ENCODE assay signal across 10 mouse cellular contexts in the genomic region with DNA sequence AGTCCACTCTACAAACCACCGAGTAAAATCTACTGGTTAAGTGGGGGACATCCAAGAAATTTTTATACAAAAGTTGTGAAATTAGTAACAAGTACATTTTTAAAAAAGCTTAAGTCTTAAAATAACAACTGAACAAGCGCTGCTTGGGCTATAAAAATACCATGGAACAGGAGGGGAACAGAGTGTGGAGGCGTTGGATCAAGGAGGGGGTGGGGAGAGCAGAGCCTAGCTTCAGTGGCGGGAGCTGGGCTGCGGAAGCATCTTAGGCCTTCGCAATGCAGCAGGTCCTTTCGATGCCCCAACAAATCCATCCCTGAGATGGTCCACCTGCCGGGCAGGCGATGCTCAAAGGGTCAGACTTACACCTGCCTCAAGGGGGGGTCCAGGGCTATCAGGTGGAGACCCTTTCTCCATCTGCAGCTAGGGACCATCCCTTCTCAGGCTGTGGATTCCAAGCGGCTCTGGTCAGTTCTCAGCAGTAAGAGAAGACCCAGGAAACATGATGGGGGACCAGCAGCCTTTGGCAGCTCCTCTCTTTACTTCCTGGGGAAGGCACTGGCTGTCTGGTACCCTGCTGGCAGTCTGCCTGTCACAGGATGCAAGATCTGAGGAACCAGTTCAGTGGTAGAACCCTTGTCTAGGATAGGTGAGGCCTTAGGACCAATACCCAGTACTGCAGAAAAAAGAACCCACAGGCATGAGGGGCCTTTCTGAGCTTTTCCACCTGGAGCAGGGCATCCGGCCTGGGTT.
DNase-seq lines count a peak whose midpoint lies in the region; TF ChIP-seq lines count a peak whose summit lies in the region.
"Had no signal": no experiment of that assay in that cellular context is flagged by ENCODE, and none has a peak within 500 bp of the region (broad histone marks: within the 10 kb centered on the region; RNA-seq: fewer than 3 reads in every experiment).

No protein-coding gene starts in this region.

- DNase-seq in heart, adult 2 months, result peak in 1 of 2 experiments; percentile 43
- DNase-seq in heart, postnatal 4 days, result no peak
- no peak for DNase-seq in layer of hippocampus, adult 2 months (ENCODE audit: low spot score in 2 of 2)
- DNase-seq in layer of hippocampus, adult 9-10 months (ENCODE audit: low spot score), result no peak
- DNase-seq in cerebellum, adult 9-10 months, result peak; percentile 78
- no peak for DNase-seq in testis, postnatal 10 days (ENCODE audit: low spot score)

- intact Hi-C loops in heart, adult 2 months (cut with DNase I), result loop anchor here (1.0 to 5.0 kb wide), 3 partner anchors 34 to 165 kb away; no protein-coding TSS in a partner anchor

- H3K79me2 ChIP-seq in heart, adult 2 months (replicated peaks; ENCODE audit: control insufficient read depth, insufficient read depth, low read length), result no peaks in the 10 kb centered on the region; the same call in none of the 2 replicates

- 51% methylated on average over 11 of the region's 11 CpGs for WGBS in heart, adult 2 months

- peak overlapping the region; percentile 96 for H3K27ac ChIP-seq in heart, adult 2 months
- H3K27ac ChIP-seq in layer of hippocampus, adult 2 months, result peak overlapping the region; percentile 51; the same call in 1 of the 2 replicates
- H3K27ac ChIP-seq in cortical plate, adult 2 months (ENCODE audit: insufficient read depth, low read length), result peak overlapping the region; percentile 38; the same call in 1 of the 2 replicates
- H3K27ac ChIP-seq: intestine, embryonic 15.5 days; limb, embryonic 15.5 days; midbrain, embryonic 15.5 days had no signal

- peaks cover 14% of the 10 kb centered on the region for H3K36me3 ChIP-seq in heart, adult 2 months (ENCODE audit: control insufficient read depth, insufficient read depth, low read length)
- H3K36me3 ChIP-seq: intestine, embryonic 15.5 days; limb, embryonic 15.5 days; midbrain, embryonic 15.5 days had no signal

- no peak for TF ChIP-seq POLR2A in heart, adult 2 months (IDR thresholded peaks at IDR 0.05; ENCODE audit: insufficient read depth, low read depth, low read length)
- TF ChIP-seq POLR2A in cortical plate, adult 2 months (IDR thresholded peaks at IDR 0.05; ENCODE audit: extremely low read depth, insufficient read depth, low read length), result no peak

- no peak overlapping the region; the same call in 1 of the 2 replicates for H3K9ac ChIP-seq in heart, adult 2 months (ENCODE audit: low read depth, low read length)
- H3K9ac ChIP-seq: intestine, embryonic 15.5 days; limb, embryonic 15.5 days; midbrain, embryonic 15.5 days had no signal

- no peak for TF ChIP-seq EP300 in heart, adult 2 months (IDR thresholded peaks at IDR 0.05; ENCODE audit: insufficient read depth, low read depth, low read length)

- TF ChIP-seq CTCF in heart, adult 2 months (IDR thresholded peaks at IDR 0.05), result no peak
- no peak for TF ChIP-seq CTCF in layer of hippocampus, adult 2 months (conservative IDR thresholded peaks at IDR 0.05)
- no peak for TF ChIP-seq CTCF in cortical plate, adult 2 months (IDR thresholded peaks at IDR 0.05; ENCODE audit: extremely low read depth, insufficient read depth, low read length)

- H3K27me3 ChIP-seq in heart, adult 2 months (ENCODE audit: control insufficient read depth, insufficient read depth, low read length), result no peaks in the 10 kb centered on the region
- H3K27me3 ChIP-seq: intestine, embryonic 15.5 days; limb, embryonic 15.5 days; midbrain, embryonic 15.5 days had no signal

- H3K4me3 ChIP-seq in heart, adult 2 months, result no peak overlapping the region
- H3K4me3 ChIP-seq in layer of hippocampus, adult 2 months, result no peak overlapping the region
- no peak overlapping the region for H3K4me3 ChIP-seq in cortical plate, adult 2 months (ENCODE audit: insufficient read depth, low read length)
- H3K4me3 ChIP-seq: intestine, embryonic 15.5 days; limb, embryonic 15.5 days; midbrain, embryonic 15.5 days had no signal

- H3K4me1 ChIP-seq in heart, adult 2 months (ENCODE audit: control insufficient read depth, insufficient read depth, low read length), result peaks cover 26% of the 10 kb centered on the region
- peaks cover 23% of the 10 kb centered on the region for H3K4me1 ChIP-seq in cortical plate, adult 2 months (ENCODE audit: control insufficient read depth, insufficient read depth, low read length)
- H3K4me1 ChIP-seq: intestine, embryonic 15.5 days had no signal

Comparison
In these comparisons a context has a peak if more than half of its experiments do, and no peak if none do; other contexts are left out.
1. H3K27ac ChIP-seq: peak in every context shown above with its lines; median percentile 96 in heart, adult 2 months; 51 in layer of hippocampus, adult 2 months; 38 in cortical plate, adult 2 months.